ENCODE assay signal across 10 mouse cellular contexts in genomic region chr10:27619658-27620057, GRCm38 (mm10). TPM values are rescaled to one million over a fixed set of nuclear protein-coding genes. Genes with fewer than 3 reads are reported as not detected.
DNase-seq lines count a peak whose midpoint lies in the region; ATAC-seq and TF ChIP-seq lines count a peak whose summit lies in the region.
"Had no signal": no experiment of that assay in that cellular context is flagged by ENCODE, and none has a peak within 500 bp of the region (broad histone marks: within the 10 kb centered on the region; RNA-seq: fewer than 3 reads in every experiment).

Lama2 (minus strand) TSS chr10:27619758.

- no peaks in the 10 kb centered on the region for H3K27me3 ChIP-seq in embryonic facial prominence, embryonic 11.5 days (ENCODE audit: control insufficient read depth, insufficient read depth, low read length)
- no peaks in the 10 kb centered on the region for H3K27me3 ChIP-seq in embryonic facial prominence, embryonic 10.5 days (replicated peaks; ENCODE audit: low read depth, poor library complexity, severe bottlenecking)
- no peaks in the 10 kb centered on the region for H3K27me3 ChIP-seq in limb, embryonic 12.5 days
- H3K27me3 ChIP-seq in forebrain, embryonic 10.5 days (ENCODE audit: poor library complexity, severe bottlenecking), result no peaks in the 10 kb centered on the region

- H3K4me3 ChIP-seq in embryonic facial prominence, embryonic 11.5 days (ENCODE audit: low read depth, low read length), result no peak within 1 kb of the TSS
- no peak within 1 kb of the TSS for H3K4me3 ChIP-seq in embryonic facial prominence, embryonic 10.5 days
- H3K4me3 ChIP-seq in lung, adult 2 months (replicated peaks; ENCODE audit: extremely low read depth, low read depth, low read length), result no peak within 1 kb of the TSS
- no peak within 1 kb of the TSS for H3K4me3 ChIP-seq in limb, embryonic 12.5 days (replicated peaks)
- no peak within 1 kb of the TSS for H3K4me3 ChIP-seq in forebrain, embryonic 10.5 days

- no peak for ATAC-seq in embryonic facial prominence, embryonic 11.5 days (replicated peaks; ENCODE audit: insufficient number of reproducible peaks, low FRiP score, low TSS enrichment, low read depth)
- no peak for ATAC-seq in limb, embryonic 12.5 days (ENCODE audit: insufficient number of reproducible peaks, insufficient read depth, low FRiP score, low TSS enrichment, low read depth)
- ATAC-seq in erythroblast, adult 5-6 weeks (replicated peaks; ENCODE audit: low FRiP score, poor library complexity, severe bottlenecking), result no peak
- ATAC-seq: intestine, postnatal 0 days had no signal

- WGBS in embryonic facial prominence, embryonic 11.5 days, result 94% methylated on average over 3 of the region's 3 CpGs
- 94% methylated on average over 3 of the region's 3 CpGs for whole genome bisulfite sequencing in embryonic facial prominence, embryonic 10.5 days
- 92% methylated on average over 3 of the region's 3 CpGs for WGBS in lung, adult 2 months
- 93% methylated on average over 3 of the region's 3 CpGs for WGBS in limb, embryonic 12.5 days
- WGBS in forebrain, embryonic 10.5 days, result 93% methylated on average over 3 of the region's 3 CpGs

- no peaks in the 10 kb centered on the region for H3K9me3 ChIP-seq in embryonic facial prominence, embryonic 11.5 days (replicated peaks; ENCODE audit: control insufficient read depth, low read length)
- H3K9me3 ChIP-seq in embryonic facial prominence, embryonic 10.5 days, result no peaks in the 10 kb centered on the region
- H3K9me3 ChIP-seq in limb, embryonic 12.5 days, result no peaks in the 10 kb centered on the region
- H3K9me3 ChIP-seq in forebrain, embryonic 10.5 days, result no peaks in the 10 kb centered on the region

- no peak for TF ChIP-seq POLR2A in lung, adult 2 months (IDR thresholded peaks at IDR 0.05; ENCODE audit: borderline replicate concordance, extremely low read depth, low read depth, low read length)

- no peak within 1 kb of the TSS for H3K4me2 ChIP-seq in embryonic facial prominence, embryonic 11.5 days (ENCODE audit: low read depth, low read length)
- no peak within 1 kb of the TSS for H3K4me2 ChIP-seq in limb, embryonic 12.5 days

- H3K36me3 ChIP-seq in embryonic facial prominence, embryonic 11.5 days (replicated peaks; ENCODE audit: control insufficient read depth, insufficient read depth, low read depth, low read length), result no peaks in the 10 kb centered on the region
- H3K36me3 ChIP-seq in embryonic facial prominence, embryonic 10.5 days (replicated peaks), result no peaks in the 10 kb centered on the region
- H3K36me3 ChIP-seq in limb, embryonic 12.5 days, result no peaks in the 10 kb centered on the region
- H3K36me3 ChIP-seq in forebrain, embryonic 10.5 days (replicated peaks), result no peaks in the 10 kb centered on the region

- H3K4me1 ChIP-seq in embryonic facial prominence, embryonic 11.5 days (ENCODE audit: control insufficient read depth, insufficient read depth, low read length), result no peaks in the 10 kb centered on the region; the same call in 1 of the 2 replicates
- peaks cover 21% of the 10 kb centered on the region for H3K4me1 ChIP-seq in embryonic facial prominence, embryonic 10.5 days
- no peaks in the 10 kb centered on the region for H3K4me1 ChIP-seq in lung, adult 2 months (ENCODE audit: control insufficient read depth, insufficient read depth, low read length)
- peaks cover 12% of the 10 kb centered on the region for H3K4me1 ChIP-seq in limb, embryonic 12.5 days (replicated peaks)
- H3K4me1 ChIP-seq in forebrain, embryonic 10.5 days, result peaks cover 17% of the 10 kb centered on the region

- H3K27ac ChIP-seq in embryonic facial prominence, embryonic 11.5 days (replicated peaks; ENCODE audit: low read depth, low read length), result no peak within 1 kb of the TSS
- H3K27ac ChIP-seq in embryonic facial prominence, embryonic 10.5 days (replicated peaks), result no peak within 1 kb of the TSS
- H3K27ac ChIP-seq in limb, embryonic 12.5 days, result no peak within 1 kb of the TSS
- no peak within 1 kb of the TSS for H3K27ac ChIP-seq in forebrain, embryonic 10.5 days

- no peak for TF ChIP-seq CTCF in lung, adult 2 months (IDR thresholded peaks at IDR 0.05; ENCODE audit: insufficient read depth, low read length)

- no peak for DNase-seq in embryonic facial prominence, embryonic 11.5 days (ENCODE audit: low spot score)
- DNase-seq in embryonic facial prominence, embryonic 10.5 days (ENCODE audit: low spot score), result no peak
- DNase-seq in lung, adult 2 months, result no peak
- DNase-seq in lung, postnatal 4 days, result no peak
- DNase-seq in gastrocnemius, postnatal 10 days, result no peak
- DNase-seq in forebrain, embryonic 10.5 days (ENCODE audit: extremely low spot score, low spot score), result no peak
- DNase-seq: spleen, adult 18-20 months had no signal

- no peak within 1 kb of the TSS for H3K9ac ChIP-seq in embryonic facial prominence, embryonic 11.5 days (replicated peaks; ENCODE audit: low read length)
- H3K9ac ChIP-seq in limb, embryonic 12.5 days (replicated peaks), result no peak within 1 kb of the TSS

RNA-seq across cellular contexts. Expression of gene Lama2, which starts in this region (rescaled TPM):
- 12.1 and 12.7 TPM in 2 replicates for polyA plus RNA-seq in embryonic facial prominence, embryonic 11.5 days (2014; fragmentation: Nextera tagmentation; extraction: Ambion mirVana)
- polyA plus RNA-seq in embryonic facial prominence, embryonic 10.5 days (2016; fragmentation: Nextera tagmentation; extraction: Ambion mirVana), result 7.3 and 9.6 TPM in 2 replicates
- polyA plus RNA-seq in lung, adult 2 months (2012; rRNA removed), result 14.9 and 18.3 TPM in 2 replicates
- total RNA-seq in gastrocnemius, postnatal 10 days (2021), result 100 to 1,000 TPM; 177 to 203 TPM
- polyA plus RNA-seq in limb, embryonic 12.5 days (2016; fragmentation: Nextera tagmentation; extraction: Ambion mirVana), result 11.6 and 13.3 TPM in 2 replicates
- 5.4 and 6.0 TPM in 2 replicates for polyA plus RNA-seq in forebrain, embryonic 10.5 days (2016; fragmentation: Nextera tagmentation; extraction: Ambion mirVana)
- total RNA-seq in erythroblast, adult 5-6 weeks (2015; ENCODE audit: low replicate concordance), result not detected in 2 replicates
- not detected in 2 replicates for total RNA-seq in erythroblast, adult 5-6 weeks (2017; ENCODE audit: low replicate concordance)

Comparison
In these comparisons a context has a peak if more than half of its experiments do, and no peak if none do; other contexts are left out.
1. RNA of gene Lama2 (total RNA-seq): 177 to 203 TPM in gastrocnemius, postnatal 10 days; not detected in erythroblast, adult 5-6 weeks; every median in the first group is over 100 times any median in the second.